Mouse (Mus musculus) cerebellum, adult 2 months (tissue): ENCODE data around the gene Sostdc1.

ENCODE experiments used
- CTCF ChIP-seq: fragments of 200-500 bp; IDR thresholded peaks from 2 replicates; pipeline ENCODE4 v1.5.1; 2011; ENCODE audit warnings: low read depth, mild to moderate bottlenecking, control low read depth, low read length, moderate library complexity, borderline replicate concordance; ENCODE audit not compliant: insufficient read depth
- POLR2A ChIP-seq: fragments of 200-500 bp; IDR thresholded peaks from 2 replicates; pipeline ENCODE4 v1.6.1; 2011; ENCODE audit warnings: low read length, control low read depth, borderline replicate concordance; ENCODE audit not compliant: insufficient read depth

DNA sequence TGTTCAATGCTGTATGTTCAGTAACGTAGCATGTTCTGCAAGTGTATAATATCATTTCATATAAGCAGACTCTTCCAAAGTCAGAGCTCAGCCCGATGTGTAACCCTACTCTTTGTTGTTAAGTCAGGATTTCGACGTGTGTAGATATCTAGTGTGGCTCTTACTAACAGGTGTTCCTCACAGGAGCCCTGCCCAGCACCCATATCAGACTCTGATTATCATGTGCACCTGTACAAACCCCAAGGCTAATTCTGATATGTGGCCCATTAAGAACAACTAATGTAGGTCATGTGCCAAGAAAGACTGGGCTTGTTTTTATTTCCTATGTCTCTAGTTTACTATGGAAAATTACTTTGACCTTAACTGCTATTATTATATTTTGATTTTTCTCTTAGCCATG is 50.1 kb downstream of the Sostdc1 start:
- TF ChIP-seq POLR2A: no peak
- no peak for TF ChIP-seq CTCF
